Mouse (Mus musculus): ENCODE data around the gene Gm28729.

Gene Gm28729

GRCm38 (mm10) chr9:96460117-96460865, 64.8 kb downstream of the Gm28729 start:
- no peak for DNase-seq

GRCm38 (mm10) chr9:96455618-96456017, 69.4 kb downstream of the Gm28729 start:
- no peak for DNase-seq

- DNase-seq, result no peak
These were observed 72.1 kb downstream of the Gm28729 start for GRCm38 (mm10) chr9:96452956-96453355.

GRCm38 (mm10) chr9:96450900-96451720, 74.0 kb downstream of the Gm28729 start:
- DNase-seq, result peak; percentile 97

GRCm38 (mm10) chr9:96449514-96449913, 75.5 kb downstream of the Gm28729 start:
- no peak for DNase-seq

- no peak for DNase-seq
These were observed 79.7 kb downstream of the Gm28729 start for GRCm38 (mm10) chr9:96445351-96445750.

GRCm38 (mm10) chr9:96442081-96442480, 83.0 kb downstream of the Gm28729 start:
- DNase-seq, result no peak

GRCm38 (mm10) chr9:96438334-96438871, 86.7 kb downstream of the Gm28729 start:
- DNase-seq, result peak; percentile 96

- peak; percentile 99 for DNase-seq
These were observed 87.2 kb downstream of the Gm28729 start for GRCm38 (mm10) chr9:96437805-96438333.

- DNase-seq, result peak; percentile 91
These were observed 87.9 kb downstream of the Gm28729 start for GRCm38 (mm10) chr9:96436901-96437804.

All from heart, adult 11 months (tissue).